Mouse (Mus musculus) limb, embryonic 15.5 days (tissue): ENCODE data around the gene Crebrf. TPM values are rescaled to one million over a fixed set of nuclear protein-coding genes. Genes with fewer than 3 reads are reported as not detected.
A peak's percentile ranks its signal among the peaks of the same experiment; 100 is the strongest.

Source experiments
- ATAC-seq: fragments of 200-750 bp; cut with Nextera tagmentation; 2 replicates; pipeline ENCODE4 v1.8.0; 2017; ENCODE audit warnings: low read depth, moderate TSS enrichment; ENCODE audit not compliant: insufficient number of reproducible peaks, low FRiP score, low TSS enrichment
- H3K27ac ChIP-seq: fragments of 300-500 bp; sonication (generic); 2 replicates; pipeline ENCODE4 v1.5.1; 2015; ENCODE audit warnings: moderate library complexity, mild to moderate bottlenecking, inconsistent platforms
- H3K27me3 ChIP-seq: fragments of 300-500 bp; sonication (generic); 2 replicates; pipeline ENCODE4 v1.6.1; 2015; ENCODE audit warnings: inconsistent platforms
- H3K36me3 ChIP-seq: fragments of 300-500 bp; sonication (generic); 2 replicates; pipeline ENCODE4 v1.6.1; 2015; ENCODE audit warnings: inconsistent platforms
- H3K4me1 ChIP-seq: fragments of 300-500 bp; sonication (generic); 2 replicates; pipeline ENCODE4 v1.6.1; 2015; ENCODE audit warnings: inconsistent platforms
- H3K4me2 ChIP-seq: fragments of 300-500 bp; sonication (generic); 2 replicates; pipeline ENCODE4 v1.6.1; 2015; ENCODE audit warnings: mild to moderate bottlenecking, inconsistent platforms
- H3K4me3 ChIP-seq: fragments of 300-500 bp; sonication (generic); 2 replicates; pipeline ENCODE4 v1.5.1; 2015; ENCODE audit warnings: mild to moderate bottlenecking, inconsistent platforms
- H3K9ac ChIP-seq: fragments of 300-500 bp; sonication (generic); 2 replicates; pipeline ENCODE4 v1.6.1; 2015; ENCODE audit warnings: inconsistent platforms
- H3K9me3 ChIP-seq: fragments of 300-500 bp; sonication (generic); 2 replicates; pipeline ENCODE4 v1.6.1; 2016; ENCODE audit warnings: inconsistent platforms
- WGBS: fragments of 180-500 bp; shearing (Covaris S2); methylation state at CpG from one replicate; pipeline ENCODE4 v1.1.7; 2015; 5-methylcytosine and 5-hydroxymethylcytosine counted together
- polyA plus RNA-seq: library from polyadenylated mRNA; unstranded; fragments of >200 nt; fragmentation: Nextera tagmentation; extraction: Ambion mirVana; gene quantifications from 2 replicates; pipeline ENCODE4 v1.2.1, GENCODE M21; 2015

Gene Crebrf
- polyA plus RNA-seq, 1 experiment from 2014 or later = 7.3 TPM

GRCm38 (mm10) chr17:26708499-26708898 is 7.0 kb upstream of the Crebrf start:
- H3K4me2 ChIP-seq = no peak overlapping the region
- no peak overlapping the region for H3K9ac ChIP-seq
- H3K4me1 ChIP-seq = no peaks in the 10 kb centered on the region
- no peaks in the 10 kb centered on the region for H3K36me3 ChIP-seq
- H3K4me3 ChIP-seq = no peak overlapping the region
- ATAC-seq = no peak
- no peaks in the 10 kb centered on the region for H3K9me3 ChIP-seq
- H3K27ac ChIP-seq = no peak overlapping the region
- no peaks in the 10 kb centered on the region for H3K27me3 ChIP-seq

- H3K4me3 ChIP-seq = no peak overlapping the region
- no peaks in the 10 kb centered on the region for H3K9me3 ChIP-seq
- no peak overlapping the region for H3K4me2 ChIP-seq
- H3K9ac ChIP-seq = no peak overlapping the region
- H3K36me3 ChIP-seq = no peaks in the 10 kb centered on the region
- 50% methylated on average over 9 of the region's 9 CpGs for WGBS
- no peak for ATAC-seq
- no peaks in the 10 kb centered on the region for H3K27me3 ChIP-seq
- H3K27ac ChIP-seq = no peak overlapping the region
- no peaks in the 10 kb centered on the region for H3K4me1 ChIP-seq
Observed at GRCm38 (mm10) chr17:26708993-26709590, 6.4 kb upstream of the Crebrf start.

- 63% methylated on average over 6 of the region's 6 CpGs for WGBS
- H3K4me1 ChIP-seq = no peaks in the 10 kb centered on the region
- no peak overlapping the region for H3K9ac ChIP-seq
- ATAC-seq = no peak
- no peaks in the 10 kb centered on the region for H3K27me3 ChIP-seq
- no peak overlapping the region for H3K27ac ChIP-seq
- no peaks in the 10 kb centered on the region for H3K9me3 ChIP-seq
- H3K4me2 ChIP-seq = no peak overlapping the region
- no peaks in the 10 kb centered on the region for H3K36me3 ChIP-seq
- no peak overlapping the region for H3K4me3 ChIP-seq
Observed at GRCm38 (mm10) chr17:26710049-26710448, 5.4 kb upstream of the Crebrf start.

GRCm38 (mm10) chr17:26715916-26716717 is 667 bp downstream of the Crebrf start:
- Histone ChIP-seq H3K4me3 (peak overlapping the region; percentile 99), H3K27ac (peak overlapping the region; percentile 87), H3K4me1 (peaks cover 3% of the 10 kb centered on the region; the same call in 1 of the 2 replicates), H3K27me3 (no peaks in the 10 kb centered on the region), H3K4me2 (peak overlapping the region; percentile 76), H3K9ac (peak overlapping the region; percentile 71), H3K36me3 (no peaks in the 10 kb centered on the region), H3K9me3 (no peaks in the 10 kb centered on the region)
- peak; percentile 98 for ATAC-seq
- WGBS = under 1% methylated on average over 64 of the region's 75 CpGs

- no peak overlapping the region for H3K27ac ChIP-seq
- no peak overlapping the region for H3K4me2 ChIP-seq
- 63% methylated on average over 2 of the region's 2 CpGs for WGBS
- no peak overlapping the region for H3K4me3 ChIP-seq
- no peak for ATAC-seq
- peaks cover 3% of the 10 kb centered on the region; the same call in 1 of the 2 replicates for H3K4me1 ChIP-seq
- H3K27me3 ChIP-seq = no peaks in the 10 kb centered on the region
- no peaks in the 10 kb centered on the region for H3K9me3 ChIP-seq
- no peaks in the 10 kb centered on the region for H3K36me3 ChIP-seq
- H3K9ac ChIP-seq = no peak overlapping the region
Observed at GRCm38 (mm10) chr17:26717868-26718267, 2.4 kb downstream of the Crebrf start.

- H3K9ac ChIP-seq = no peak overlapping the region
- no peak overlapping the region for H3K27ac ChIP-seq
- H3K9me3 ChIP-seq = no peaks in the 10 kb centered on the region
- no peak for ATAC-seq
- H3K36me3 ChIP-seq = no peaks in the 10 kb centered on the region
- no peak overlapping the region for H3K4me2 ChIP-seq
- peaks cover 3% of the 10 kb centered on the region; the same call in 1 of the 2 replicates for H3K4me1 ChIP-seq
- no peak overlapping the region for H3K4me3 ChIP-seq
- no peaks in the 10 kb centered on the region for H3K27me3 ChIP-seq
Observed at GRCm38 (mm10) chr17:26719405-26719804, 4.0 kb downstream of the Crebrf start.

- Histone ChIP-seq H3K4me1 (peaks cover 2% of the 10 kb centered on the region; the same call in 1 of the 2 replicates), H3K4me2 (no peak overlapping the region), H3K4me3 (no peak overlapping the region), H3K9ac (no peak overlapping the region), H3K9me3 (no peaks in the 10 kb centered on the region), H3K36me3 (no peaks in the 10 kb centered on the region), H3K27me3 (no peaks in the 10 kb centered on the region), H3K27ac (no peak overlapping the region)
- WGBS = 64% methylated on average over 2 of the region's 2 CpGs
- ATAC-seq = no peak
Observed at GRCm38 (mm10) chr17:26721802-26722201, 6.4 kb downstream of the Crebrf start.

- ATAC-seq = no peak
- Histone ChIP-seq H3K9me3 (no peaks in the 10 kb centered on the region), H3K27me3 (no peaks in the 10 kb centered on the region), H3K4me2 (no peak overlapping the region), H3K9ac (no peak overlapping the region), H3K4me1 (no peaks in the 10 kb centered on the region), H3K36me3 (no peaks in the 10 kb centered on the region), H3K27ac (no peak overlapping the region), H3K4me3 (no peak overlapping the region)
- WGBS = 29% methylated on average over 1 of the region's 1 CpGs
Observed at GRCm38 (mm10) chr17:26724790-26725189, 9.3 kb downstream of the Crebrf start.

- WGBS = 86% methylated on average over 1 of the region's 1 CpGs
- Histone ChIP-seq H3K4me2 (no peak overlapping the region), H3K36me3 (no peaks in the 10 kb centered on the region), H3K4me3 (no peak overlapping the region), H3K4me1 (no peaks in the 10 kb centered on the region), H3K9ac (no peak overlapping the region), H3K9me3 (no peaks in the 10 kb centered on the region), H3K27me3 (no peaks in the 10 kb centered on the region), H3K27ac (no peak overlapping the region)
- ATAC-seq = no peak
Observed at GRCm38 (mm10) chr17:26726674-26727073, 11.2 kb downstream of the Crebrf start.

- ATAC-seq = no peak
- 64% methylated on average over 3 of the region's 3 CpGs for WGBS
- Histone ChIP-seq H3K27me3 (no peaks in the 10 kb centered on the region), H3K4me2 (no peak overlapping the region), H3K4me3 (no peak overlapping the region), H3K4me1 (no peaks in the 10 kb centered on the region), H3K9me3 (no peaks in the 10 kb centered on the region), H3K27ac (no peak overlapping the region), H3K36me3 (no peaks in the 10 kb centered on the region), H3K9ac (no peak overlapping the region)
Observed at GRCm38 (mm10) chr17:26727110-26727755, 11.8 kb downstream of the Crebrf start.

GRCm38 (mm10) chr17:26742581-26742980 is 27.1 kb downstream of the Crebrf start:
- Histone ChIP-seq H3K27me3 (no peaks in the 10 kb centered on the region), H3K4me2 (no peak overlapping the region), H3K9ac (no peak overlapping the region), H3K4me3 (no peak overlapping the region), H3K4me1 (no peaks in the 10 kb centered on the region), H3K27ac (no peak overlapping the region), H3K9me3 (no peaks in the 10 kb centered on the region), H3K36me3 (peaks cover 11% of the 10 kb centered on the region; the same call in 1 of the 2 replicates)
- no peak for ATAC-seq
- 48% methylated on average over 4 of the region's 4 CpGs for WGBS

- Histone ChIP-seq H3K9me3 (no peaks in the 10 kb centered on the region), H3K4me1 (no peaks in the 10 kb centered on the region), H3K27me3 (no peaks in the 10 kb centered on the region), H3K4me3 (no peak overlapping the region), H3K4me2 (no peak overlapping the region), H3K27ac (no peak overlapping the region), H3K36me3 (peaks cover 11% of the 10 kb centered on the region; the same call in 1 of the 2 replicates), H3K9ac (no peak overlapping the region)
- no peak for ATAC-seq
- WGBS = 63% methylated on average over 1 of the region's 1 CpGs
Observed at GRCm38 (mm10) chr17:26743294-26743693, 27.8 kb downstream of the Crebrf start.
